Mouse (Mus musculus) layer of hippocampus, postnatal 25 days (tissue): ENCODE measurements around the gene Sstr2. TPM values are rescaled to one million over a fixed set of nuclear protein-coding genes. Genes with fewer than 3 reads are reported as not detected.
A peak's percentile ranks its signal among the peaks of the same experiment; 100 is the strongest.

ENCODE experiments used
- DNase-seq, 2 experiments: peaks; one replicate each; pipeline ENCODE4 v3.0.0; 2022; ENCODE audit warnings: mixed read lengths in 2 of 2, low spot score in 1 of 2; ENCODE audit errors: extremely low spot score in 1 of 2
- total RNA-seq, 2 experiments: library from RNA; stranded (reverse); gene quantifications; 2 replicates each; pipeline ENCODE4 v1.2.3; 2021

Sstr2 gene
- 10 to 100 TPM; 25.6 to 27.3 TPM for total RNA-seq

GRCm38 (mm10) chr11:113618672-113619419, at the start of gene Sstr2:
Gene Sstr2 (plus strand): TSS chr11:113619342.
- DNase-seq = peak; percentile 80 to 81

- no peak for DNase-seq
Measured at GRCm38 (mm10) chr11:113571616-113572015, 47.5 kb upstream of the Sstr2 start.

GRCm38 (mm10) chr11:113572641-113573040, 46.5 kb upstream of the Sstr2 start:
- no peak for DNase-seq

GRCm38 (mm10) chr11:113577221-113577620, 41.9 kb upstream of the Sstr2 start:
- no peak for DNase-seq

- no peak for DNase-seq
Measured at GRCm38 (mm10) chr11:113583879-113584661, 35.1 kb upstream of the Sstr2 start.

GRCm38 (mm10) chr11:113586423-113586822, 32.7 kb upstream of the Sstr2 start:
- no peak for DNase-seq

- no peak for DNase-seq
Measured at GRCm38 (mm10) chr11:113588936-113589335, 30.2 kb upstream of the Sstr2 start.

GRCm38 (mm10) chr11:113595144-113595543, 24.0 kb upstream of the Sstr2 start:
- no peak for DNase-seq

GRCm38 (mm10) chr11:113597632-113598031, 21.5 kb upstream of the Sstr2 start:
- no peak for DNase-seq

GRCm38 (mm10) chr11:113600526-113601245, 18.5 kb upstream of the Sstr2 start:
- DNase-seq = no peak

GRCm38 (mm10) chr11:113601616-113602343, 17.4 kb upstream of the Sstr2 start:
- no peak for DNase-seq

- DNase-seq = no peak
Measured at GRCm38 (mm10) chr11:113607556-113607955, 11.6 kb upstream of the Sstr2 start.

- DNase-seq = no peak
Measured at GRCm38 (mm10) chr11:113609581-113609980, 9.6 kb upstream of the Sstr2 start.

- no peak for DNase-seq
Measured at GRCm38 (mm10) chr11:113610266-113610665, 8.9 kb upstream of the Sstr2 start.

- DNase-seq = no peak
Measured at GRCm38 (mm10) chr11:113611112-113611646, 8.0 kb upstream of the Sstr2 start.

- DNase-seq = peak; percentile 51 to 73
Measured at GRCm38 (mm10) chr11:113611664-113612611, 7.2 kb upstream of the Sstr2 start.

GRCm38 (mm10) chr11:113614476-113614875, 4.7 kb upstream of the Sstr2 start:
- DNase-seq = no peak

GRCm38 (mm10) chr11:113617132-113617911, 1.8 kb upstream of the Sstr2 start:
- DNase-seq = peak; percentile 54 to 87
